ENCODE assay signal across 8 mouse cellular contexts in genomic region chr7:45362801-45363200, GRCm38 (mm10). TPM values are rescaled to one million over a fixed set of nuclear protein-coding genes. Genes with fewer than 3 reads are reported as not detected.
DNase-seq lines count a peak whose midpoint lies in the region; ATAC-seq and TF ChIP-seq lines count a peak whose summit lies in the region.

No protein-coding gene starts in this region.

- no peaks in the 10 kb centered on the region for H3K9me3 ChIP-seq in kidney, embryonic 14.5 days (ENCODE audit: control insufficient read depth, low read length)
- H3K9me3 ChIP-seq in embryonic facial prominence, embryonic 14.5 days (ENCODE audit: control insufficient read depth, low read length): no peaks in the 10 kb centered on the region
- H3K9me3 ChIP-seq in liver, embryonic 14.5 days (ENCODE audit: control insufficient read depth, low read length): no peaks in the 10 kb centered on the region

- H3K36me3 ChIP-seq in kidney, embryonic 14.5 days (ENCODE audit: control insufficient read depth, insufficient read depth, low read length): no peaks in the 10 kb centered on the region
- no peaks in the 10 kb centered on the region for H3K36me3 ChIP-seq in embryonic facial prominence, embryonic 14.5 days (ENCODE audit: control insufficient read depth, insufficient read depth, low read length)
- H3K36me3 ChIP-seq in liver, embryonic 14.5 days (replicated peaks; ENCODE audit: control insufficient read depth, insufficient read depth, low read depth): no peaks in the 10 kb centered on the region

- peaks cover 62% of the 10 kb centered on the region for H3K27me3 ChIP-seq in kidney, embryonic 14.5 days (ENCODE audit: control insufficient read depth, insufficient read depth, low read length)
- H3K27me3 ChIP-seq in embryonic facial prominence, embryonic 14.5 days (replicated peaks; ENCODE audit: control insufficient read depth, insufficient read depth, low read length): peaks cover 49% of the 10 kb centered on the region
- peaks cover 68% of the 10 kb centered on the region for H3K27me3 ChIP-seq in liver, embryonic 14.5 days (ENCODE audit: control insufficient read depth, insufficient read depth, low read length)

- TF ChIP-seq EP300 in liver, embryonic 14.5 days (IDR thresholded peaks at IDR 0.05; ENCODE audit: low read depth): no peak

- H3K4me3 ChIP-seq in kidney, embryonic 14.5 days (ENCODE audit: low read length): no peak overlapping the region
- H3K4me3 ChIP-seq in embryonic facial prominence, embryonic 14.5 days (ENCODE audit: low read depth, low read length): no peak overlapping the region
- no peak overlapping the region for H3K4me3 ChIP-seq in liver, embryonic 14.5 days (ENCODE audit: insufficient read depth in 1 of 2, low read depth in 2 of 2, low read length in 2 of 2)

- TF ChIP-seq CTCF in liver, embryonic 14.5 days (IDR thresholded peaks at IDR 0.05; ENCODE audit: low read depth): no peak

- 5% methylated on average over 13 of the region's 13 CpGs for WGBS in kidney, embryonic 14.5 days
- WGBS in embryonic facial prominence, embryonic 14.5 days: 4% methylated on average over 13 of the region's 13 CpGs
- 7% methylated on average over 13 of the region's 13 CpGs for WGBS in liver, embryonic 14.5 days (ENCODE audit: insufficient replicate concordance)

- ATAC-seq in kidney, embryonic 14.5 days (ENCODE audit: low FRiP score, low TSS enrichment): no peak
- 0 out of 2 replicates have a peak, but pooled peaks have one; percentile 3 for ATAC-seq in embryonic facial prominence, embryonic 14.5 days (ENCODE audit: low read depth)
- ATAC-seq in liver, embryonic 14.5 days (ENCODE audit: insufficient read depth): no peak

- no peak overlapping the region for H3K9ac ChIP-seq in kidney, embryonic 14.5 days (ENCODE audit: low read depth, low read length)
- H3K9ac ChIP-seq in embryonic facial prominence, embryonic 14.5 days (ENCODE audit: low read depth, low read length): no peak overlapping the region
- no peak overlapping the region for H3K9ac ChIP-seq in liver, embryonic 14.5 days (replicated peaks)

- H3K27ac ChIP-seq in kidney, embryonic 14.5 days (ENCODE audit: low read depth, low read length): no peak overlapping the region
- no peak overlapping the region for H3K27ac ChIP-seq in embryonic facial prominence, embryonic 14.5 days (replicated peaks; ENCODE audit: low read depth, low read length)
- H3K27ac ChIP-seq in liver, embryonic 14.5 days: no peak overlapping the region

- H3K4me2 ChIP-seq in kidney, embryonic 14.5 days (replicated peaks; ENCODE audit: low read depth, low read length): no peak overlapping the region
- peak overlapping the region; percentile 15; the same call in 1 of the 2 replicates for H3K4me2 ChIP-seq in embryonic facial prominence, embryonic 14.5 days (ENCODE audit: low read depth, low read length)
- no peak overlapping the region for H3K4me2 ChIP-seq in liver, embryonic 14.5 days (ENCODE audit: low read depth)

- H3K4me1 ChIP-seq in kidney, embryonic 14.5 days (ENCODE audit: control insufficient read depth, insufficient read depth, low read length): peaks cover 15% of the 10 kb centered on the region; the same call in 1 of the 2 replicates
- peaks cover 14% of the 10 kb centered on the region; the same call in 1 of the 2 replicates for H3K4me1 ChIP-seq in embryonic facial prominence, embryonic 14.5 days (ENCODE audit: control insufficient read depth, insufficient read depth, low read length)
- peaks cover 8% of the 10 kb centered on the region in 2 experiments for H3K4me1 ChIP-seq in liver, embryonic 14.5 days (replicated peaks; ENCODE audit: control insufficient read depth in 2 of 2, insufficient read depth in 2 of 2, low read length in 1 of 2)

- peak; percentile 35 for DNase-seq in kidney, adult 18-20 months
- DNase-seq in NIH3T3 (ENCODE audit: low read depth): peak; percentile 49
- peak; percentile 89 for DNase-seq in embryonic facial prominence, embryonic 14.5 days (ENCODE audit: low spot score)
- DNase-seq in liver, embryonic 14.5 days (ENCODE audit: low read depth in 3 of 3, low spot score in 3 of 3): peak; percentile 47 to 66 (median 54)
- peak; percentile 54 to 72 for DNase-seq in spleen, postnatal 4 days (ENCODE audit: low spot score in 2 of 2)
- no peak for DNase-seq in adrenal gland, postnatal 25 days
- DNase-seq in MN1 (ENCODE audit: low spot score): no peak

RNA-seq across cellular contexts. Expression of gene Ppfia3, which starts 4.0 kb away (rescaled TPM):
- polyA plus RNA-seq in kidney, embryonic 14.5 days (2014; fragmentation: Nextera tagmentation; extraction: Ambion mirVana): 6.7 and 7.6 TPM in 2 replicates
- 4.8 and 6.9 TPM in 2 replicates for polyA plus RNA-seq in embryonic facial prominence, embryonic 14.5 days (2014; fragmentation: Nextera tagmentation; extraction: Ambion mirVana)
- polyA plus RNA-seq in liver, embryonic 14.5 days (2012; rRNA removed): 0.21 and 0.22 TPM in 2 replicates
- polyA plus RNA-seq in liver, embryonic 14.5 days (2014; fragmentation: Nextera tagmentation; extraction: Ambion mirVana): 0.25 TPM in 1 of 2 replicates, not detected in the other
- total RNA-seq in adrenal gland, postnatal 25 days (2021): 1.9 and 2.9 TPM in 2 replicates

RNA-seq across cellular contexts. Expression of gene Lin7b, which starts 7.6 kb away (rescaled TPM):
- 0.57 and 0.66 TPM in 2 replicates for polyA plus RNA-seq in kidney, embryonic 14.5 days (2014; fragmentation: Nextera tagmentation; extraction: Ambion mirVana)
- polyA plus RNA-seq in embryonic facial prominence, embryonic 14.5 days (2014; fragmentation: Nextera tagmentation; extraction: Ambion mirVana): 2.4 TPM in 2 replicates
- 0.10 and 0.23 TPM in 2 replicates for polyA plus RNA-seq in liver, embryonic 14.5 days (2012; rRNA removed)
- polyA plus RNA-seq in liver, embryonic 14.5 days (2014; fragmentation: Nextera tagmentation; extraction: Ambion mirVana): 0.20 TPM in 1 of 2 replicates, not detected in the other
- 8.7 TPM in 1 of 2 replicates, not detected in the other for total RNA-seq in adrenal gland, postnatal 25 days (2021)

RNA-seq across cellular contexts. Expression of gene Hrc, which starts 27.7 kb away (rescaled TPM):
- 1.5 and 2.7 TPM in 2 replicates for polyA plus RNA-seq in kidney, embryonic 14.5 days (2014; fragmentation: Nextera tagmentation; extraction: Ambion mirVana)
- polyA plus RNA-seq in embryonic facial prominence, embryonic 14.5 days (2014; fragmentation: Nextera tagmentation; extraction: Ambion mirVana): 11.0 and 15.8 TPM in 2 replicates
- 0.02 and 0.07 TPM in 2 replicates for polyA plus RNA-seq in liver, embryonic 14.5 days (2012; rRNA removed)
- polyA plus RNA-seq in liver, embryonic 14.5 days (2014; fragmentation: Nextera tagmentation; extraction: Ambion mirVana): not detected in 2 replicates
- total RNA-seq in adrenal gland, postnatal 25 days (2021): 0.18 TPM in 1 of 2 replicates, not detected in the other

RNA-seq across cellular contexts. Expression of gene Trpm4, which starts 29.2 kb away (rescaled TPM):
- polyA plus RNA-seq in kidney, embryonic 14.5 days (2014; fragmentation: Nextera tagmentation; extraction: Ambion mirVana): 10.1 and 11.3 TPM in 2 replicates
- polyA plus RNA-seq in embryonic facial prominence, embryonic 14.5 days (2014; fragmentation: Nextera tagmentation; extraction: Ambion mirVana): 16.6 and 18.2 TPM in 2 replicates
- polyA plus RNA-seq in liver, embryonic 14.5 days (2012; rRNA removed): 0.70 and 0.87 TPM in 2 replicates
- polyA plus RNA-seq in liver, embryonic 14.5 days (2014; fragmentation: Nextera tagmentation; extraction: Ambion mirVana): 0.43 and 0.60 TPM in 2 replicates
- 9.3 and 14.2 TPM in 2 replicates for total RNA-seq in adrenal gland, postnatal 25 days (2021)

RNA-seq across cellular contexts. Expression of gene Snrnp70, which starts 32.7 kb away (rescaled TPM):
- polyA plus RNA-seq in kidney, embryonic 14.5 days (2014; fragmentation: Nextera tagmentation; extraction: Ambion mirVana): 100 and 171 TPM in 2 replicates
- polyA plus RNA-seq in embryonic facial prominence, embryonic 14.5 days (2014; fragmentation: Nextera tagmentation; extraction: Ambion mirVana): 56.5 and 61.1 TPM in 2 replicates
- 132 and 203 TPM in 2 replicates for polyA plus RNA-seq in liver, embryonic 14.5 days (2012; rRNA removed)
- polyA plus RNA-seq in liver, embryonic 14.5 days (2014; fragmentation: Nextera tagmentation; extraction: Ambion mirVana): 28.0 and 28.8 TPM in 2 replicates
- total RNA-seq in adrenal gland, postnatal 25 days (2021): 361 and 425 TPM in 2 replicates

Comparison
In these comparisons a context has a peak if more than half of its experiments do, and no peak if none do; other contexts are left out.
1. DNase-seq: peak in kidney, adult 18-20 months (single experiment), NIH3T3 (single experiment), embryonic facial prominence, embryonic 14.5 days (single experiment), liver, embryonic 14.5 days (3 of 3) and spleen, postnatal 4 days (2 of 2); none in adrenal gland, postnatal 25 days (single experiment) and MN1 (single experiment).